Mouse (Mus musculus): Measurements from ENCODE around the gene Pla2g15. TPM values are rescaled to one million over a fixed set of nuclear protein-coding genes. Genes with fewer than 3 reads are reported as not detected.
A peak's percentile ranks its signal among the peaks of the same experiment; 100 is the strongest.

Gene Pla2g15
- polyA plus RNA-seq, 1 experiment = 35.4 TPM

GRCm38 (mm10) chr8:106168356-106169016 is 18.3 kb downstream of the Pla2g15 start, which contains the start of gene Slc7a6:
TSS of gene Slc7a6 (plus strand) at chr8:106168857.
- Histone ChIP-seq H3K4me3 (ENCODE audit: extremely low read depth, insufficient read depth, insufficient read length) (peak within 1 kb of the TSS; percentile 98), H3K27me3 (ENCODE audit: control insufficient read depth, insufficient read depth, low read length) (no peaks in the 10 kb centered on the region), H3K36me3 (ENCODE audit: control insufficient read depth, insufficient read depth, low read length) (peaks cover 4% of the 10 kb centered on the region), H3K4me1 (ENCODE audit: control insufficient read depth, insufficient read depth, insufficient read length) (no peaks in the 10 kb centered on the region), H3K27ac (ENCODE audit: insufficient read depth, low read length) (peak within 1 kb of the TSS; percentile 82)
- DNase-seq (ENCODE audit: low read depth in 1 of 2, low spot score in 2 of 2) = peak; percentile 70 to 90
- WGBS = 1% methylated on average over 55 of the region's 59 CpGs
- peak; percentile 46 for TF ChIP-seq POLR2A (IDR thresholded peaks at IDR 0.05; ENCODE audit: low read depth, low read length)
- TF ChIP-seq CTCF (IDR thresholded peaks at IDR 0.05; ENCODE audit: extremely low read depth, insufficient read depth, insufficient read length, insufficient replicate concordance) = no peak

GRCm38 (mm10) chr8:106169017-106169933 is 19.1 kb downstream of the Pla2g15 start:
- peak; percentile 12 to 18 for DNase-seq (ENCODE audit: low read depth in 1 of 2, low spot score in 2 of 2)
- WGBS = 1% methylated on average over 53 of the region's 54 CpGs
- H3K27me3 ChIP-seq (ENCODE audit: control insufficient read depth, insufficient read depth, low read length) = no peaks in the 10 kb centered on the region
- H3K27ac ChIP-seq (ENCODE audit: insufficient read depth, low read length) = peak overlapping the region; percentile 58
- H3K4me1 ChIP-seq (ENCODE audit: control insufficient read depth, insufficient read depth, insufficient read length) = no peaks in the 10 kb centered on the region
- peak overlapping the region; percentile 98 for H3K4me3 ChIP-seq (ENCODE audit: extremely low read depth, insufficient read depth, insufficient read length)
- no peak for TF ChIP-seq POLR2A (IDR thresholded peaks at IDR 0.05; ENCODE audit: low read depth, low read length)
- TF ChIP-seq CTCF (IDR thresholded peaks at IDR 0.05; ENCODE audit: extremely low read depth, insufficient read depth, insufficient read length, insufficient replicate concordance) = no peak
- no peaks in the 10 kb centered on the region for H3K36me3 ChIP-seq (ENCODE audit: control insufficient read depth, insufficient read depth, low read length)

- 26% methylated on average over 6 of the region's 6 CpGs for WGBS
- 0 out of 2 replicates have a peak overlapping the region, but pooled peaks have one; percentile 16 for H3K4me3 ChIP-seq (ENCODE audit: extremely low read depth, insufficient read depth, insufficient read length)
These were observed 19.8 kb downstream of the Pla2g15 start for GRCm38 (mm10) chr8:106169934-106170480.

GRCm38 (mm10) chr8:106173566-106173965 is 23.4 kb downstream of the Pla2g15 start:
- Histone ChIP-seq H3K27me3 (ENCODE audit: control insufficient read depth, insufficient read depth, low read length) (no peaks in the 10 kb centered on the region), H3K4me1 (ENCODE audit: control insufficient read depth, insufficient read depth, insufficient read length) (no peaks in the 10 kb centered on the region)
- TF ChIP-seq POLR2A (IDR thresholded peaks at IDR 0.05; ENCODE audit: low read depth, low read length) (no peak), CTCF (IDR thresholded peaks at IDR 0.05; ENCODE audit: extremely low read depth, insufficient read depth, insufficient read length, insufficient replicate concordance) (no peak)

More at GRCm38 (mm10) chr8:106169934-106170480, 19.8 kb downstream of the Pla2g15 start:
- TF ChIP-seq POLR2A (IDR thresholded peaks at IDR 0.05; ENCODE audit: low read depth, low read length) (no peak), CTCF (IDR thresholded peaks at IDR 0.05; ENCODE audit: extremely low read depth, insufficient read depth, insufficient read length, insufficient replicate concordance) (no peak)
- H3K27me3 ChIP-seq (ENCODE audit: control insufficient read depth, insufficient read depth, low read length) = no peaks in the 10 kb centered on the region
- no peaks in the 10 kb centered on the region for H3K36me3 ChIP-seq (ENCODE audit: control insufficient read depth, insufficient read depth, low read length)
- no peak for DNase-seq (ENCODE audit: low read depth in 1 of 2, low spot score in 2 of 2)
- H3K4me1 ChIP-seq (ENCODE audit: control insufficient read depth, insufficient read depth, insufficient read length) = no peaks in the 10 kb centered on the region
- no peak overlapping the region for H3K27ac ChIP-seq (ENCODE audit: insufficient read depth, low read length)

GRCm38 (mm10) chr8:106176891-106177290 is 26.7 kb downstream of the Pla2g15 start:
- peaks cover 3% of the 10 kb centered on the region for H3K36me3 ChIP-seq (ENCODE audit: control insufficient read depth, insufficient read depth, low read length)
- no peak for DNase-seq (ENCODE audit: low read depth in 1 of 2, low spot score in 2 of 2)
- H3K4me1 ChIP-seq (ENCODE audit: control insufficient read depth, insufficient read depth, insufficient read length) = no peaks in the 10 kb centered on the region
- H3K4me3 ChIP-seq (ENCODE audit: extremely low read depth, insufficient read depth, insufficient read length) = no peak overlapping the region
- 72% methylated on average over 1 of the region's 1 CpGs for WGBS
- no peak overlapping the region for H3K27ac ChIP-seq (ENCODE audit: insufficient read depth, low read length)
- TF ChIP-seq POLR2A (IDR thresholded peaks at IDR 0.05; ENCODE audit: low read depth, low read length) = no peak
- no peak for TF ChIP-seq CTCF (IDR thresholded peaks at IDR 0.05; ENCODE audit: extremely low read depth, insufficient read depth, insufficient read length, insufficient replicate concordance)
- no peaks in the 10 kb centered on the region for H3K27me3 ChIP-seq (ENCODE audit: control insufficient read depth, insufficient read depth, low read length)

More at GRCm38 (mm10) chr8:106173566-106173965, 23.4 kb downstream of the Pla2g15 start:
- H3K36me3 ChIP-seq (ENCODE audit: control insufficient read depth, insufficient read depth, low read length) = no peaks in the 10 kb centered on the region
- WGBS = 78% methylated on average over 3 of the region's 3 CpGs
- no peak overlapping the region for H3K4me3 ChIP-seq (ENCODE audit: extremely low read depth, insufficient read depth, insufficient read length)
- no peak overlapping the region for H3K27ac ChIP-seq (ENCODE audit: insufficient read depth, low read length)
- no peak for DNase-seq (ENCODE audit: low read depth in 1 of 2, low spot score in 2 of 2)

- 89% methylated on average over 1 of the region's 1 CpGs for WGBS
- DNase-seq (ENCODE audit: low read depth in 1 of 2, low spot score in 2 of 2) = no peak
- Histone ChIP-seq H3K36me3 (ENCODE audit: control insufficient read depth, insufficient read depth, low read length) (peaks cover 4% of the 10 kb centered on the region), H3K27me3 (ENCODE audit: control insufficient read depth, insufficient read depth, low read length) (no peaks in the 10 kb centered on the region), H3K4me3 (ENCODE audit: extremely low read depth, insufficient read depth, insufficient read length) (no peak overlapping the region), H3K4me1 (ENCODE audit: control insufficient read depth, insufficient read depth, insufficient read length) (no peaks in the 10 kb centered on the region), H3K27ac (ENCODE audit: insufficient read depth, low read length) (no peak overlapping the region)
- no peak for TF ChIP-seq POLR2A (IDR thresholded peaks at IDR 0.05; ENCODE audit: low read depth, low read length)
- no peak for TF ChIP-seq CTCF (IDR thresholded peaks at IDR 0.05; ENCODE audit: extremely low read depth, insufficient read depth, insufficient read length, insufficient replicate concordance)
These were observed 27.4 kb downstream of the Pla2g15 start for GRCm38 (mm10) chr8:106177594-106177993.

Data from spleen, adult 2 months (tissue).